Mouse (Mus musculus) liver, embryonic 16.5 days (tissue): ENCODE data around the gene Esr2. TPM values are rescaled to one million over a fixed set of nuclear protein-coding genes. Genes with fewer than 3 reads are reported as not detected.
A peak's percentile ranks its signal among the peaks of the same experiment; 100 is the strongest.
"Not testable (repeated sequence)": the region's sequence is repeated elsewhere in the genome, so short reads cannot be mapped to it uniquely, and the experiment has no call there.

Experiments
- ATAC-seq: fragments of 200-750 bp; cut with Nextera tagmentation; 2 replicates; pipeline ENCODE4 v1.8.0; 2017; ENCODE audit warnings: low read depth, mild to moderate bottlenecking, moderate number of reproducible peaks, moderate library complexity
- H3K27ac ChIP-seq: fragments of 300-500 bp; sonication (generic); 2 replicates; pipeline ENCODE4 v1.5.1; 2014; ENCODE audit warnings: mild to moderate bottlenecking, low read length
- H3K27me3 ChIP-seq: fragments of 300-500 bp; sonication (generic); 2 replicates; pipeline ENCODE4 v1.6.1; 2014; ENCODE audit warnings: low read depth, low read length, mixed read lengths; ENCODE audit not compliant: control insufficient read depth, insufficient read depth
- H3K36me3 ChIP-seq: fragments of 300-500 bp; sonication (generic); 2 replicates; pipeline ENCODE4 v1.6.1; 2014; ENCODE audit warnings: mild to moderate bottlenecking; ENCODE audit not compliant: control insufficient read depth, insufficient read depth
- H3K4me1 ChIP-seq: fragments of 300-500 bp; sonication (generic); 2 replicates; pipeline ENCODE4 v1.6.1; 2014; ENCODE audit warnings: low read depth, low read length, mixed read lengths; ENCODE audit not compliant: control insufficient read depth
- H3K4me2 ChIP-seq: fragments of 300-500 bp; sonication (generic); 2 replicates; pipeline ENCODE4 v1.6.1; 2014; ENCODE audit warnings: low read depth, low read length, mixed read lengths
- H3K4me3 ChIP-seq: fragments of 300-500 bp; sonication (generic); 2 replicates; pipeline ENCODE4 v1.5.1; 2014; ENCODE audit warnings: low read depth, mild to moderate bottlenecking, low read length
- H3K9ac ChIP-seq: fragments of 300-500 bp; sonication (generic); 2 replicates; pipeline ENCODE4 v1.6.1; 2014; ENCODE audit warnings: low read depth, low read length
- H3K9me3 ChIP-seq: fragments of 300-500 bp; sonication (generic); replicated peaks from 2 replicates; pipeline ENCODE4 v1.6.1; 2016; ENCODE audit warnings: low read length; ENCODE audit not compliant: control insufficient read depth
- WGBS: fragments of 180-500 bp; shearing (Covaris S2); extraction: QIAGEN DNeasy Blood & Tissue Kit; methylation state at CpG from one replicate; pipeline ENCODE4 v1.1.7; 2014; ENCODE audit not compliant: insufficient replicate concordance; 5-methylcytosine and 5-hydroxymethylcytosine counted together
- polyA plus RNA-seq: library from polyadenylated mRNA; unstranded; fragments of >200 nt; fragmentation: Nextera tagmentation; extraction: Ambion mirVana; gene quantifications from 2 replicates; pipeline ENCODE4 v1.2.1, GENCODE M21; 2015

The Esr2 gene
- polyA plus RNA-seq, 1 experiment from 2014 or later: not detected

DNA sequence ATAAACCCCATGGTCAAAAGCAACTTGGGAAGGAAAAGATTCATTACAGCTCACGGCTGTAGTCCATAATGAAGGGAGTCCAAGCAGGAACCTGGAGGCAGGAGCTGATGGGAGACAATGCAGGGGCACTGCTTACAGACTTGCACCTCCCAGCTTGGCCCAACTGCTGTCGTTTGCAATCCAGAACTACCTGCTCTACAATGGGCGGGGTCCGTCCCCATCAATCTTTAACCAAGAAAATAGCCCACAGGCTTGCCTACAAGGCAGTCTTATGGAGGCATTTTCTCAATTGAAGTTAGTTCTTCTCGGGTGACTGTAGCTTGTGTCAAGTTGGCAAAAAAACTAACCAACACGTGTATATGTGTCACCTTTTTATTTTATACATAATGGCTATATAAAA is 3.4 kb upstream of the Esr2 start:
- no peak overlapping the region for H3K27ac ChIP-seq
- H3K36me3 ChIP-seq: no peaks in the 10 kb centered on the region
- WGBS: 52% methylated on average over 6 of the region's 6 CpGs
- no peaks in the 10 kb centered on the region for H3K9me3 ChIP-seq
- H3K4me3 ChIP-seq: no peak overlapping the region
- H3K9ac ChIP-seq: no peak overlapping the region
- no peak for ATAC-seq
- H3K27me3 ChIP-seq: peaks cover 19% of the 10 kb centered on the region
- no peaks in the 10 kb centered on the region for H3K4me1 ChIP-seq
- H3K4me2 ChIP-seq: no peak overlapping the region

DNA sequence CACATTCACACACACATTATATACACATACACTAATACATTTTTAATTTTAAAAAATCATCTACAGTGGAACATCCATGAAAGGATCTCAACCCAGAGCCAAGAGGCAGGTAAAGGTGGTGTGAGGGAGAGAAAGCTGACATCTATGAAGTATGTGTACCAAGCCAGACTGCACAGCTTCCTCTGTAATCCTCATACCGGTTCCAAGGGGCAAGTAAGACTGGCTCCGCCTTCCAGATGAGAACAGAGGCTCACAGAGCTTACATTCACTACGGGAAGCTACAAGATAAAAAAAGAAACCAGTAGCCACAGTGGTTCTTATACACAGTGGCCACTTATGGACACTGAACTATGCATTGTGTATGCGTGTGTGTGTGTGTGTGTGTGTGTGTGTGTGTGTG is 2.5 kb upstream of the Esr2 start:
- Histone ChIP-seq H3K36me3 (no peaks in the 10 kb centered on the region), H3K4me2 (no peak overlapping the region), H3K4me1 (no peaks in the 10 kb centered on the region), H3K27me3 (peaks cover 19% of the 10 kb centered on the region), H3K9ac (no peak overlapping the region), H3K9me3 (no peaks in the 10 kb centered on the region), H3K4me3 (no peak overlapping the region), H3K27ac (no peak overlapping the region)
- WGBS: 45% methylated on average over 4 of the region's 4 CpGs
- no peak for ATAC-seq

DNA sequence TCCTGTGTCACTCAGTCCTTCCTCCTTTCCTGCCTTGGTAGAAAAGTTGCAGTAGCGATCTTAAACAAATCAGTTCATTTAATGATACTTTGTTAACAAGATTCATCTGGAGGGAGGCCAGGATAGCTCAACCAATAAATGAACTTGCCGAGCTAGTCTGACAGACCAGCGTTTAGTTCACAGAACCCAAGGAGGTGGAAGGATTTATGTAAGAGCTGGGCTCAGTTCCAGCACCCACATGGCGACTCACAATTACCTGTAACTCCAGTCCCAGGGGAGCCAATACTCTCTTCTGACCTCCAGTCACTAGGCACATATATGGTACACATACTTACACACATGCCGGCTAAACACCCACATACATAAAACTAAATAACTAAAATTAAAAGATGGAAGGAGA is 2.0 kb upstream of the Esr2 start:
- H3K4me3 ChIP-seq: no peak overlapping the region
- 70% methylated on average over 5 of the region's 5 CpGs for WGBS
- no peak overlapping the region for H3K9ac ChIP-seq
- H3K27me3 ChIP-seq: peaks cover 19% of the 10 kb centered on the region
- H3K36me3 ChIP-seq: no peaks in the 10 kb centered on the region
- H3K9me3 ChIP-seq: no peaks in the 10 kb centered on the region
- no peak for ATAC-seq
- no peaks in the 10 kb centered on the region for H3K4me1 ChIP-seq
- H3K4me2 ChIP-seq: no peak overlapping the region
- no peak overlapping the region for H3K27ac ChIP-seq

DNA sequence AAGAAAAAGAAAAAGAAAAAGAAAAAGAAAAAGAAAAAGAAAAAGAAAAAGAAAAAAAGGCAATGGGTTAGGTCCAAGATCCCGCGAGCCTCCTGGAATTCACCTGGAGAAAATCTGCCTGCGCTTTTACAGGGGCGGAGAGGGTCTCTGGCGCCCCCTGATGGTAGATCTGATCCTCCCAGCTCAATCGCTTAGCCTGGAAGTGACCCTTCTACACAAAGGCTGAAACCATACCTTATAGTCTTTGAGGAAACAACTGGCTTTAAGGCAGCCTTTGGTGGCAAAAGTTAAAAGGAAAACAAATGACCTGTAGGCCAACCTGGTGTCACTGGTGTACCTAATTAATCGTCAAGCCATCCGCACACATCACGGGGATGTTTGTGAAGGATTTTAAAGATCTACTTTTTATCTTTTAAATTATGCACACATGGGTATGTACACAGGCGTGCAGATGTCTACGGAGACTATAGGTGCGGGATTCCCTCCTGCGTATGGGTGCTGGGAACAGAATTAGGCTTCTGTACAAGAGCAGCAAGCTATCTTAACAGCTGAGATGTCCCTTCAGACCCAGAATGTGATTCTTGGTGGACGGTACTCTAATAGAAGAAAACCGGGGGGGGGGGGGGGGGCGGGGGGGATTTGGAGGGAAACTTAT is 932 bp upstream of the Esr2 start:
- peak overlapping the region; percentile 54; the same call in 1 of the 2 replicates for H3K4me2 ChIP-seq
- no peak overlapping the region; the same call in 1 of the 2 replicates for H3K4me3 ChIP-seq
- no peak overlapping the region for H3K9ac ChIP-seq
- H3K4me1 ChIP-seq: no peaks in the 10 kb centered on the region
- WGBS: 33% methylated on average over 16 of the region's 16 CpGs
- no peak overlapping the region for H3K27ac ChIP-seq
- no peak for ATAC-seq
- H3K9me3 ChIP-seq: no peaks in the 10 kb centered on the region
- no peaks in the 10 kb centered on the region for H3K36me3 ChIP-seq
- peaks cover 19% of the 10 kb centered on the region for H3K27me3 ChIP-seq

DNA sequence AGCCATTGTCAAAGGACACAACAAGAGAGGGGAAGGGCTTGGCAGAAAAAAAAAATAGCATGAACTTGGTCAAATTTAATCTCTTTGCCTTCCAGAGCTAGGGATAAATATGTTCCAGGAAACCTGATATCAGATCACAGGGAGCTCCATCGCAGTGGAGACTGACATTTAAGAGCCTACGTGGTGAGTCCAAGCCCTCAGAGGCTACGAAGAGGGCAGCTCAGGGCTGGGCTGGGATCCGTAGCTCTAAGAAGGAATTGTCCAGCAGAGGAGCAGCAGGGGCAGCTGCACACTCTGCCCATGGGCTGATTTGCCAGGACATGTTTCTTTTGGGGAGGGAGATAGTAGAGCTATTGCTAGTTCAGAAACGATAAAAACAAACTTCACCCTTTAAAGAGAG is 11.4 kb downstream of the Esr2 start:
- Histone ChIP-seq H3K4me1 (no peaks in the 10 kb centered on the region), H3K36me3 (no peaks in the 10 kb centered on the region), H3K4me3 (no peak overlapping the region), H3K9me3 (no peaks in the 10 kb centered on the region), H3K9ac (no peak overlapping the region), H3K27ac (no peak overlapping the region), H3K4me2 (no peak overlapping the region), H3K27me3 (no peaks in the 10 kb centered on the region)
- WGBS: 51% methylated on average over 5 of the region's 5 CpGs
- ATAC-seq: no peak

DNA sequence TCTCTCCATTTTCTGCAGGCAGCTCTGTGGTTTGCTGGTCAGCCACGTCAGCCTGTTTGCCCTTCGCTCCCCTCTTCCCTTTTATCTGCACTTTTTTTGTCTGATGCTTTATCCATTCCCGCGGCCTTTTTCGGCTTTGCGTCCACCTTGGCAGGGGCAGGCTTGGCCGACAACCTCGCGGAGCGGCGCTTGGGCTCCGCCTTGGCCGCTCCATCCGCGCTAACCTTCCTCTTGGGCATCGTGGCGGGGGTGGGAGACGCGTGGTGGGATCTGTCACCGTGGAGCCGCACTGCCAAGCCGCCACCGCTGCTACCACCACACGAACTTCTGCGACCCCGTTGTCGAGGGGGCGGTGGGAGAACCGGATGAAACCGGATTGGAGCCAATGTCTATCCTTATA is 24.7 kb downstream of the Esr2 start:
- H3K27me3 ChIP-seq, H3K27ac ChIP-seq, H3K4me2 ChIP-seq, H3K36me3 ChIP-seq, H3K9ac ChIP-seq, ATAC-seq, H3K4me1 ChIP-seq, H3K4me3 ChIP-seq, H3K9me3 ChIP-seq: not testable (repeated sequence)
- 16% methylated on average over 30 of the region's 30 CpGs for WGBS

DNA sequence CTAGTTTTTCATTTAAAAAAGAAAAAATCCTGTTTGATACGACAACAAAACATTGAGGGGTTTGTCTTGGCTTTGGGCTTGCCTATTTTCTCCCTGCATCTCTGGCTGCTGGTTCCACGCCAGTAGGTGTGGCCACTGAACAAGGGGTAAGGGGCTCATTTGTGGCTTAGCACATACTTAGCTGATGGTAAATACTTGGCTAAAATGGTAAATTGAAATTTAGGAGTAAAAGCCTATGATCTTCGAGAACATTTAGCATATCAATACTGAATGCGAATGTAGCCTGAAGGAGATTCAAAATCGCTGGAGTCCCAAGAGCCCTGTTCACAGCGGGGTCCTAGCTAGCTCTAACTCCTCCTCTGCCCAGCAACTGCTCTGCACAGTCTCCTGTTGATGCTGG is 40.4 kb downstream of the Esr2 start:
- H3K27me3 ChIP-seq: no peaks in the 10 kb centered on the region
- no peak overlapping the region for H3K27ac ChIP-seq
- no peak overlapping the region for H3K4me2 ChIP-seq
- H3K9ac ChIP-seq: no peak overlapping the region
- no peaks in the 10 kb centered on the region for H3K36me3 ChIP-seq
- ATAC-seq: no peak
- H3K9me3 ChIP-seq: no peaks in the 10 kb centered on the region
- H3K4me3 ChIP-seq: no peak overlapping the region
- 48% methylated on average over 6 of the region's 6 CpGs for WGBS
- H3K4me1 ChIP-seq: no peaks in the 10 kb centered on the region

DNA sequence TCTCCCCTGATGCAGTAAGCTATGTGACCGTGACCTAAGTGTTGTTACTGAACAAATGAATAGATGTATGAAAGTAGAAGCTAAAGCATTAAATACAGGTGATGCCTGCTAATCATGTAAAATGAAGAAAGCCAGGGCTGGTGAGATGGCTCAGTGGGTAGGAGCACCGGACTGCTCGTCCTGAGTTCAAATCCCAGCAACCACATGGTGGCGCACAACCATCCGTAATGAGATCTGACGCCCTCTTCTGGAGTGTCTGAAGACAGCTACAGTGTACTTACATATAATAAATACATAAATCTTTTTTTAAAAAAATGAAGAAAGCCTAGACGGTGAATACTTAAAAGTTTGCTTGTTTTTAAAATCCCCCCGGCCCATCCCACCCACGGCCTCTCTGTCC is 44.0 kb downstream of the Esr2 start:
- not testable (repeated sequence) for H3K27ac ChIP-seq, H3K27me3 ChIP-seq, ATAC-seq, H3K9ac ChIP-seq, H3K4me1 ChIP-seq, H3K4me3 ChIP-seq, H3K4me2 ChIP-seq, H3K36me3 ChIP-seq, H3K9me3 ChIP-seq
- 69% methylated on average over 9 of the region's 9 CpGs for WGBS

DNA sequence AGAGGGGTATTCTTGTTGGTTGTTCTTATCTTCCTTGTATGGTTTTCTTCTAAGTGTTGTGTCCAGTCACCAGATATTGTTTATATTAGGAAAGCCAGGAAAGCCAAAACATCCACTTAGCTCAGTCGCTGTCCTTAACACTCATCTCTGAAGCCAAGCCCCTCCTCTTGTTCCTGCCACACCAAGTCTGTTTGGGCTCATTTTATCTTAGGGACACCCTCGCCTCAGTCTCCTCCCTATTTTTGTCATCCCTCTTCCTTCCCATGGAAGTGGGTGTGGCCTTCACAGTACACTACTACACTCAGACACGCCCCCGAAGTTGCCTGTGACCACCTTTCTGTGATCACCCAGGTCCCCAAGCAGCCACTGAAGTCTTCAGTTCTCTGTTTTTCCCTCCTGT is 44.5 kb downstream of the Esr2 start:
- ATAC-seq: no peak

More for the DNA sequence above, 44.5 kb downstream of the Esr2 start:
- WGBS: 57% methylated on average over 4 of the region's 4 CpGs
- H3K27ac ChIP-seq: no peak overlapping the region
- no peaks in the 10 kb centered on the region for H3K4me1 ChIP-seq
- no peaks in the 10 kb centered on the region for H3K9me3 ChIP-seq
- H3K27me3 ChIP-seq: no peaks in the 10 kb centered on the region
- H3K9ac ChIP-seq: no peak overlapping the region
- H3K36me3 ChIP-seq: no peaks in the 10 kb centered on the region
- H3K4me2 ChIP-seq: no peak overlapping the region
- no peak overlapping the region for H3K4me3 ChIP-seq
